Mouse (Mus musculus): Measurements from ENCODE around the gene Naa15. TPM values are rescaled to one million over a fixed set of nuclear protein-coding genes. Genes with fewer than 3 reads are reported as not detected.

Gene Naa15
- total and polyA plus RNA-seq, 3 experiments: 27.6 to 95.3 (median 59.0) TPM

GRCm38 (mm10) chr3:51483741-51484359 lies 68.9 kb downstream of the Naa15 start, which contains the start of gene Rab33b:
TSS of gene Rab33b (plus strand) at chr3:51483920.
- peak; percentile 98 for DNase-seq (ENCODE audit: extremely low read depth)
- TF ChIP-seq RCOR1 (conservative IDR thresholded peaks at IDR 0.05; ENCODE audit: low read depth, low read length) (no peak), KAT2A (IDR thresholded peaks at IDR 0.05; ENCODE audit: insufficient replicate concordance, low read length) (peak; percentile 78; the same call in 1 of the 2 replicates), JUND (conservative IDR thresholded peaks at IDR 0.05; ENCODE audit: low read depth, low read length) (no peak), ZMIZ1 (IDR thresholded peaks at IDR 0.05; ENCODE audit: low read depth, low read length) (peak; percentile 91), TBP (conservative IDR thresholded peaks at IDR 0.05; ENCODE audit: low read depth, low read length) (no peak), HCFC1 (IDR thresholded peaks at IDR 0.05; ENCODE audit: low read depth, low read length) (peak; percentile 93), ZKSCAN1 (IDR thresholded peaks at IDR 0.05; ENCODE audit: borderline replicate concordance, low read depth, low read length) (no peak), MEF2A (IDR thresholded peaks at IDR 0.05; ENCODE audit: borderline replicate concordance, low read depth, low read length) (peak; percentile 93), ZC3H11A (IDR thresholded peaks at IDR 0.05; ENCODE audit: low read depth, low read length) (no peak), IRF4 (IDR thresholded peaks at IDR 0.05; ENCODE audit: low read depth, low read length) (peak; percentile 76), JUN (IDR thresholded peaks at IDR 0.05; ENCODE audit: insufficient read depth, low read depth, low read length) (no peak), NELFE (IDR thresholded peaks at IDR 0.05; ENCODE audit: low read depth, low read length) (peak; percentile 93), TCF12 (IDR thresholded peaks at IDR 0.05; ENCODE audit: low read depth, low read length) (peak; percentile 71), EP300 (IDR thresholded peaks at IDR 0.05; ENCODE audit: low read length) (no peak), POLR2A (IDR thresholded peaks at IDR 0.05; ENCODE audit: low read depth, low read length) (peak; percentile 98), RAD21 (IDR thresholded peaks at IDR 0.05; ENCODE audit: low read depth, low read length) (no peak), POLR2AphosphoS2 (IDR thresholded peaks at IDR 0.05; ENCODE audit: low read depth, low read length) (peak; percentile 79; the same call in 1 of the 2 replicates), ZNF384 (IDR thresholded peaks at IDR 0.05; ENCODE audit: low read depth, low read length) (no peak), MAZ (IDR thresholded peaks at IDR 0.05; ENCODE audit: low read depth, low read length) (peak; percentile 81), CTCF (conservative IDR thresholded peaks at IDR 0.05 in 1 of 2, IDR thresholded peaks at IDR 0.05 in 1 of 2; ENCODE audit: low read depth in 2 of 2, low read length in 2 of 2) (peak in 1 of 2 experiments; percentile 55; a peak in 1 of 4 replicates), CHD1 (IDR thresholded peaks at IDR 0.05; ENCODE audit: low read depth, low read length) (no peak), USF2 (conservative IDR thresholded peaks at IDR 0.05; ENCODE audit: low read depth, low read length) (no peak), CHD2 (IDR thresholded peaks at IDR 0.05; ENCODE audit: low read length) (peak; percentile 99), BHLHE40 (IDR thresholded peaks at IDR 0.05; ENCODE audit: low read depth, low read length) (peak; percentile 49; the same call in 1 of the 2 replicates), MAFK (IDR thresholded peaks at IDR 0.05; ENCODE audit: insufficient replicate concordance, low read length) (no peak), MXI1 (IDR thresholded peaks at IDR 0.05; ENCODE audit: low read depth, low read length) (peak; percentile 63; the same call in 1 of the 2 replicates), GABPA (IDR thresholded peaks at IDR 0.05; ENCODE audit: insufficient replicate concordance, low read depth, low read length) (peak; percentile 37; the same call in 1 of the 2 replicates), NRF1 (IDR thresholded peaks at IDR 0.05; ENCODE audit: low read depth, low read length) (peak; percentile 98), ELF1 (IDR thresholded peaks at IDR 0.05; ENCODE audit: low read depth, low read length) (peak; percentile 86), USF1 (IDR thresholded peaks at IDR 0.05; ENCODE audit: low read depth, low read length) (peak; percentile 8; the same call in 1 of the 2 replicates), MYC (IDR thresholded peaks at IDR 0.05; ENCODE audit: low read depth, low read length) (peak; percentile 24; the same call in 1 of the 2 replicates), UBTF (IDR thresholded peaks at IDR 0.05; ENCODE audit: low read depth, low read length) (no peak; the same call in none of the 2 replicates), E2F4 (IDR thresholded peaks at IDR 0.05; ENCODE audit: insufficient replicate concordance, low read depth, low read length) (no peak), SIN3A (IDR thresholded peaks at IDR 0.05; ENCODE audit: low read length) (peak; percentile 46), ETS1 (conservative IDR thresholded peaks at IDR 0.05; ENCODE audit: low read depth, low read length) (peak; percentile 39), MAX (IDR thresholded peaks at IDR 0.05; ENCODE audit: low read length) (peak; percentile 61), SMC3 (IDR thresholded peaks at IDR 0.05; ENCODE audit: low read depth, low read length) (peak; percentile 11; the same call in 1 of the 2 replicates), PAX5 (IDR thresholded peaks at IDR 0.05; ENCODE audit: low read length) (no peak)
- peaks cover 0 to 15% of the 10 kb centered on the region in 2 experiments for H3K36me3 ChIP-seq (replicated peaks in 1 of 2; ENCODE audit: control insufficient read depth in 1 of 2, insufficient read depth in 1 of 2, low read length in 1 of 2)
- peak within 1 kb of the TSS; percentile 96 to 98 (median 97) for H3K4me3 ChIP-seq (replicated peaks in 1 of 3; ENCODE audit: low read depth in 2 of 3, low read length in 2 of 3, poor library complexity in 1 of 3)
- H3K9me3 ChIP-seq (replicated peaks; ENCODE audit: low read length): no peaks in the 10 kb centered on the region
- dilution Hi-C loops (cut with MboI; ENCODE audit: extremely low pct_ligation_motif_present, extremely low pct_unique_long_range_greater_than_20kb, low sequenced_read_pairs): no loop called here
- in situ Hi-C loops (cut with MboI; ENCODE audit: low pct_ligation_motif_present, low pct_unique_long_range_greater_than_20kb, low sequenced_read_pairs): loop anchor here (10.0 kb wide), 3 partner anchors 161 to 761 kb away; no protein-coding TSS in a partner anchor
- H3K4me2 ChIP-seq (ENCODE audit: insufficient read depth, low read depth, poor library complexity, severe bottlenecking): peak within 1 kb of the TSS; percentile 88
- H3K27ac ChIP-seq (ENCODE audit: insufficient read depth, low read depth): peak within 1 kb of the TSS; percentile 81
- H3K27me3 ChIP-seq (replicated peaks): no peaks in the 10 kb centered on the region
- peaks cover 15% of the 10 kb centered on the region for H3K79me2 ChIP-seq (replicated peaks; ENCODE audit: control insufficient read depth, extremely low read depth, insufficient read depth, poor library complexity, severe bottlenecking)
- H3K4me1 ChIP-seq (ENCODE audit: control insufficient read depth in 1 of 2, insufficient read depth in 2 of 2): peaks cover 6 to 41% of the 10 kb centered on the region in 2 experiments; a peak in 3 of 4 replicates
- H3K9ac ChIP-seq (ENCODE audit: insufficient read depth, low read depth): peak within 1 kb of the TSS; percentile 97

Measured in CH12.LX (cell line).